Mouse (Mus musculus) frontal cortex, postnatal 10 days (tissue): ENCODE results near the gene Ifngr1.

Experiments used
- DNase-seq, 2 experiments: peaks; one replicate each; pipeline ENCODE4 v3.0.0; 2022; ENCODE audit warnings: low spot score in 2 of 2, mixed read lengths in 1 of 2

Gene Ifngr1

GRCm38 (mm10) chr10:19591641-19592441 is at the start of gene Ifngr1:
Ifngr1 (plus strand) TSS chr10:19591949.
- DNase-seq = peak; percentile 95 to 96

GRCm38 (mm10) chr10:19546825-19547224 is 44.9 kb upstream of the Ifngr1 start:
- no peak for DNase-seq

DNA sequence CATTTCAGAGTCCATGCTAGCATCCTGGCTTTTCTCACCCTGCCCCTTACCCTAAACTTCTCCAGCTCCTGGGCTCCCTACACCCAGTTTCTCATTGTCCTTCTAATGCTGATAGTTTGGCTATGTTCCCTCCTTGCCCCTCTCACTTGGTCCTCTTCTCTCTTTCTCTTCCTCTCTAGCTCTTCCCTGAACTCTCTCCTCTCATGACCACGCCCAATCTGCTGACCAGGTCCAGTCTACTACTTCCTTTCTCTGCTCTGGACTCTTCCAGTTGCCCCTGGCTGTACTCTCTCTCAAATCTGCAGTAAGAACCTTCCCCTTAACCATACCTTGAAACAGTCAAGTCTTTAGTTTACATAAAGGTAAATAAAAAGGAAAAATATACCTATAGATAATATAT is 43.7 kb upstream of the Ifngr1 start:
- DNase-seq = no peak

- no peak for DNase-seq
Measured at GRCm38 (mm10) chr10:19548491-19548890, 43.3 kb upstream of the Ifngr1 start.

DNA sequence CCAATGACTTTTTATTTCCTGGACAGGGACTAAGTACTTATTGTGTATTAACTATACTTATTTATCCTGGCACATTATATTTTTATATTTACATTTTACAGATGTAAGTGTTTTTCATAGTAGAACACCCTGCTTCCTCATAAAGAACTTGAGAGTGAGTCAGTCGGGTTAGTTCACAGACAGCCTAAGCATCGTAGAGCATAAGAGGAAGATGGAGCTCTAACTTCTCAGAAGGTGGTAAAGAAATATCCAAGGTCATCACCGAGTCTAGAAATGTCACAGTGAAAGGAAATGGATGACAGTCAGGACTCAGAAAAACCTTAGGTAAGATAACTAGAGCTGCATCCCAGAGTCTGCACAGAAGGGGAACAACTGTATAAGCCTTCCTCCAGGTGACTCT is 40.2 kb upstream of the Ifngr1 start:
- no peak for DNase-seq

- no peak for DNase-seq
Measured at GRCm38 (mm10) chr10:19553857-19554256, 37.9 kb upstream of the Ifngr1 start.

GRCm38 (mm10) chr10:19557696-19558095 is 34.1 kb upstream of the Ifngr1 start:
- no peak for DNase-seq

DNA sequence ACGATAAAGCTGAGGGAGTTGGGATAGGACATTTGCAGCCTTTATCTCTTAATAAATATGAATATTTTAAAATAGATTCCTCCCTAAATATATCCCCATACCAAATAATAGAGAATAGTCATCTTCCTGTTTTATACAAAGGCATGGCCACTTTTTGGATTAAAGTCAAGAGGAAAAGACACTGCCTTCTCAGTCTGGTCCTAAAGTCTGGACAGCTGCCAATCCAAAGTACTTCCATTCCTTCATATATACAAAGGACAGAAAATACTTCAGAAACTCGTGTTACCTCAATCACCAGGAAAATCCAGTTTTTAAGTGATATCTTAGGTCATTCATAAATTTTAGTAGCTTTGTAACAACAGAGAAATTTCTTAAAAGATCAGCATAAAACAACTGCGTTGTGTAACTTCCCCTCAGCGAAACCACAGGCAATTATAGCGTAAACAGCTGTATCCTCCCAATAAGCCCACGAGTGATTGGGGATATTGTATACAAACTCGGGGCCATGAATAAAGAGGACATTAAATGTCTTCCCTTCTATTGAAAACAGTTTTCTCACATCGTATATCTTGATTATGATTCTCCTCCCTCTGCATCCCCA is 32.1 kb upstream of the Ifngr1 start:
- no peak for DNase-seq

GRCm38 (mm10) chr10:19562598-19562997 is 29.2 kb upstream of the Ifngr1 start:
- no peak for DNase-seq

GRCm38 (mm10) chr10:19563443-19563861 is 28.3 kb upstream of the Ifngr1 start:
- DNase-seq = no peak

- DNase-seq = no peak
Measured at GRCm38 (mm10) chr10:19567481-19567880, 24.3 kb upstream of the Ifngr1 start.

GRCm38 (mm10) chr10:19570288-19570687 is 21.5 kb upstream of the Ifngr1 start:
- DNase-seq = no peak

DNA sequence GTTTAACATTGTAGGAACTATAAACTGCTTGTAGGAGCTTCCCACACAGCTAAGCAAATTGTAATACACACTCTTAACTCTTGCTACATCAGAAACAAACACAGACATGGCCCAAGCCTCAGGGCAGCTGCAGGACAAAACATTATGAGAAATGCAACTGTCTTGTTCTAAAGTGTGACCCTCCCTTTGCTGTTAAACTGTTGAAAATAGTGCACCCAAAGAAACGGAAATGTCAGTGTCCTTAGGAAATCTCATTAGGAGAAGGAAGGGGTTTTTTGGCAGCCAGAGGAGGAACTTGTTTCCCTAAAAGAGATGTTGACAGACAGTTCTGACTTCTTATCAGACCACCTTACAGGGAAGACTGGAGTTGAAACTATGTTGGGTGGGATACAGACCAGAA is 21.0 kb upstream of the Ifngr1 start:
- no peak for DNase-seq

DNA sequence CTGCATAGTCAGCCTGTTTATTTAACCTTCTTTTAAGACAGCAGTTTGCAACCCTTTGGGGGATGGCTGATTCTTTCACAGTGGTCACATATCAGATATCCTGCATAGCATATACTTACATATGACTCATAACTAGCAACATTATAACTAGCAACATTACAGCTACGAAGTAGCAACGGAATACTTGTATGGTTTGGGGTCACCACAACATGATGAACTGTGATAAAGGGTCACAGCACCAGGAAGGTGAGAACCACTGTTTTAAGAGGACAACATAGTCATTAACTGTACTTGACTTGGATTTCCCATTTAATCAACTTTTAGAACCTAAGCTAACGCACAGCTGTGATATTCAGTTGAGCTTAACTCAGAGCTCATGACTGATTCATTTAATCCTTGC is 14.2 kb upstream of the Ifngr1 start:
- no peak for DNase-seq

DNA sequence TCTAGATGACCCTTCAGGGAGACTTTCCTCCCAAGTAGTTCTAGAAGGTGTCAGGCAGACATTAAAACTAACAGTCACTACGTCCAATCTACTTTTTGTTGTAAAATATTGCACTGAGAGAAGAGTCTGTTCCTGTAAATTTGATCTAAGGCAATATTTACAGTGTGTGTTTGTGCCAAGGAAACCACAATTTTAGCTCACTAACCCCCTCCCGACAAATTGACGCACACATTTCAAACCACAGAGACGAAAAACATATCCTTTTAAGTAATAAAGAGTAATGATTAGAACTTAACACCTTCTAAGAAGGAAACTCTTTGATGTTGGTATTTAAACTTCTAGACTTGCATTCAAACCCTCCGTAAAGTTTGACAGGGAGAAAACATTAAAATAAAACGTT is 13.7 kb upstream of the Ifngr1 start:
- DNase-seq = no peak

- DNase-seq = peak in 1 of 2 experiments; percentile 28
Measured at GRCm38 (mm10) chr10:19578409-19578986, 13.3 kb upstream of the Ifngr1 start.

DNA sequence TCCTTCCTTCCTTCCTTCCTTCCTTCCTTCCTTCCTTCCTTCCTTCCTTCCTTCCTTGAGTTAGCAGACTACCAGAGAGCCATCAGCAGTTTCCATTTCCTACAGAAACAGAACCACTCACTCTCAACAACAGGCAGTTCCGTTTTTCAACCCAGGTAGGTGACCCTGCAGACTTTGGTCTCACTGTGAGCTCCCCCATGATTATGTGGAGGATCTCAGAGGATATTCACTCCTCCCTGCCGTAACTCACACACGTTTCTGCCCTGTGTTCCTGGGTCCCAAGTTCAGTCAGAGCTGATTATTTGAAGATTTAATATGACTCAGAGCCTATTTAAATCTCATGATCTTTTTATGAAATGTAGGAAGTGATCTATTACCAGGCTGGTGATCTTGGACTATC is 11.1 kb upstream of the Ifngr1 start:
- DNase-seq = no peak

DNA sequence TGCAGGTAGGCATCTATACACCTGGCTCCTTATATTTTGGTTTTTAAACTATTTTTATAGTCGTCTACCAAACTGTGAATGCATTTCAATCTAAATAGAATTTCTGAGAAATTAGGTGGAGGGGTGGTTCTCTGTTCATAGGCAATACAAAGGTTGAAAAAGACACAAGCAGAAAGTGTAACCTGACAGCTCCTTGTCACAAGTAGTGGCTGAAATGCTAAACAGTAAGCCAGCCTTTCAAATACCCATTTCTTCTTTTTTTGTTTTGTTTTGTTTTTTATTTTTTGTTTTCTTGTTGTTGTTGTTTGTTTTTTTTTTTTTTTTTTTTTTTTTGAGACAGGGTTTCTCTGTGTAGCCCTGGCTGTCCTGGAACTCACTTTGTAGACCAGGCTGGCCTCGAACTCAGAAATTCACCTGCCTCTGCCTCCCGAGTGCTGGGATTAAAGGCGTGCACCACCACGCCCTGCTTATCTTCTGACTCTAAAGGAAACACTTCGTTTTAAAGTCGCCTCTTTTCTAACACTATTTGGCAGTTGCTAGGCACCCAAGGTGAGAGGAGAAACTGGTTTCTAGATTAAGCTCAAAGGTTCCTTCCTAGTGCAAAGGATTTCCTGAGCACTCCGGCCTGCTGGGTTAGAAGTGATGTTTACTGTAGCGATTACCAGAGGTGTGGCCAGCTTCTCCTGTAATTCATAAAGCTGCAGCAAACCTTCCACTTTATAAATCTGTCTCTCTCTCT is 9.7 kb upstream of the Ifngr1 start:
- DNase-seq = no peak

DNA sequence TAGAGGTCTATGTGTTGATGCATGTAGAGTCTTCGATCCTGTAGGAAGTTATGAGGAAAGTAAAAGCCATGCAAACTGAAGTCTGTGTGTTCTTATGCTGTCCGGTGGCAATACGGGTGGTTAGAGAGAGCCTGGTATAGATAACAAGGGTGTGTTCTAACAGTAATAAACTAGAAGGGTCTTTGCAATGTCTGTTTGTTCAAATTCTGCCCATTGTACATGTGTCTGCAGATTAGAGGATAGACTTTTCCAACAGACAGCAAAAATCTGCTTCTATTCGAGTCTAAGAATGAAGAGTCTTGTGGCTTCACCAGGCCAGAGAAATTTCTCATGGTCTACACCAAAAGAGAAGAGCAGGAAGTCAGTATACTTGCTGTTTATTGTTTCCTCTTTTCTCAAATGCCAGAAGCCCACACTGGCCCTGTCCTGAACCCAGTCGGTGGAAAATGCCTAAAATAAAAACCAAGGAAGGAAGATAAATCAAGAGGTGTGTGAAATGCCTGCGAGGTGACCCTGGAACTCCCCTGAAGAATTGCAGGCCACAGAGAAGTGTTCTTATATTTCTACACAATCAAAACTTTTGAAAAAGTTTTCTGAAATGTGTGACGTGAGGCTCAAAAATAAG is 8.8 kb upstream of the Ifngr1 start:
- DNase-seq = no peak

- DNase-seq = peak; percentile 17 to 44
Measured at GRCm38 (mm10) chr10:19584064-19584463, 7.7 kb upstream of the Ifngr1 start.

DNA sequence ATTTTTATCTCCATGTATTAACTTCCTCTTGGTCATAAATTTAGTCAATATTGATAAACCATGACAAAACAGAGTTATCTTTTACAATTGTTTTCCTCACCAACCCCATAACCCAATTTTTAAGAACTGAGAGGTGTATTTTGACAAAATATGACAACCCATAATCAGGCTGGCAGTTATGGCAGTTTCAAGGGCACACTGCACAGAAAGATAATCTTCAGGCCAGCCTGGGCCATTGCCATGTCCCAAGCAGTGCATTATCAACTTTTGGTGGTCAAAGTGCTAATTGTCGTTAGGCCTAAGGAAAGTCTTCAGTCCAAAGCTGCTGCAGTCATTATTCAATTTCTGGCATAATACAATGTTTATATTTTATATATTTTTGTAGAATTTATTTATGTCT is 6.9 kb upstream of the Ifngr1 start:
- DNase-seq = no peak

DNA sequence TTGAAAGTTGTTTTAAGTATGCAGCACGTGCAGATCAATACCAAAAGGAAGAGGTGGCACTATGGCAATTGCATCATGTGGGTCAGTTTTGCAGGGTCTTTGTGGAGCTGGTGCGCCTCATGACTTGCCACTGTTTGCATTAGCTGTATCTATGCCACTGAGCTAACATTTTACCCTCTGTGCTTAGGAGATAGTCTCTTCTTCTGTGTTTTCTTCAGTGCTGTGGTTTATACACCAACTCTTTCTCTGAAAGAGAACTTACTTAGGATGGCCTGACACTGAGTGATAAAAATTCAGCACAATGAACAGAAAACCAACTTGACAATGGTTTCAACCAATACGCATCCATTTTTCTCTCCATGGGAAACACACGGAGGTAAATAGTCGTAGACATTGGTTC is 5.9 kb upstream of the Ifngr1 start:
- no peak for DNase-seq
